Mouse (Mus musculus) midbrain, postnatal 0 days (tissue): Measurements from ENCODE around the gene Stat2. TPM values are rescaled to one million over a fixed set of nuclear protein-coding genes. Genes with fewer than 3 reads are reported as not detected.

Source experiments
- ATAC-seq: fragments of 200-750 bp; cut with Nextera tagmentation; 2 replicates; pipeline ENCODE4 v1.8.0; 2017; ENCODE audit warnings: moderate number of reproducible peaks, mild to moderate bottlenecking, moderate TSS enrichment, moderate library complexity; ENCODE audit not compliant: low FRiP score
- DNase-seq: peaks from one replicate; pipeline ENCODE4 v3.0.0-alpha.2; 2015; ENCODE audit warnings: low spot score
- H3K27ac ChIP-seq: fragments of 300-500 bp; sonication (generic); 2 replicates; pipeline ENCODE4 v1.5.1; 2014; ENCODE audit warnings: low read depth, mild to moderate bottlenecking, low read length, mixed read lengths
- H3K27me3 ChIP-seq: fragments of 300-500 bp; sonication (generic); 2 replicates; pipeline ENCODE4 v1.6.1; 2014; ENCODE audit warnings: low read length, control low read depth, mixed read lengths; ENCODE audit not compliant: insufficient read depth
- H3K36me3 ChIP-seq: fragments of 300-500 bp; sonication (generic); 2 replicates; pipeline ENCODE4 v1.6.1; 2014; ENCODE audit warnings: low read length, control low read depth, mixed read lengths; ENCODE audit not compliant: insufficient read depth
- H3K4me1 ChIP-seq: fragments of 300-500 bp; sonication (generic); 2 replicates; pipeline ENCODE4 v1.6.1; 2014; ENCODE audit warnings: mild to moderate bottlenecking, control low read depth, antibody characterized with exemption, low read length, mixed read lengths; ENCODE audit not compliant: insufficient read depth
- H3K4me2 ChIP-seq: fragments of 300-500 bp; sonication (generic); 2 replicates; pipeline ENCODE4 v1.6.1; 2014; ENCODE audit warnings: low read depth, mild to moderate bottlenecking, low read length, mixed read lengths; ENCODE audit not compliant: poor library complexity, severe bottlenecking
- H3K4me3 ChIP-seq: fragments of 300-500 bp; sonication (generic); 2 replicates; pipeline ENCODE4 v1.5.1; 2014; ENCODE audit warnings: low read depth, mild to moderate bottlenecking, low read length, moderate library complexity
- H3K9ac ChIP-seq: fragments of 300-500 bp; sonication (generic); replicated peaks from 2 replicates; pipeline ENCODE4 v1.6.1; 2014; ENCODE audit warnings: mild to moderate bottlenecking, low read length, moderate library complexity, mixed read lengths; ENCODE audit not compliant: poor library complexity, severe bottlenecking
- H3K9me3 ChIP-seq: fragments of 300-500 bp; sonication (generic); 2 replicates; pipeline ENCODE4 v1.6.1; 2016; ENCODE audit warnings: low read length, control low read depth
- CTCF ChIP-seq: IDR thresholded peaks from 2 replicates; pipeline ENCODE4 v1.5.1; 2016; ENCODE audit warnings: antibody characterized with exemption, mild to moderate bottlenecking
- WGBS: fragments of 180-500 bp; shearing (Covaris S2); extraction: QIAGEN DNeasy Blood & Tissue Kit; methylation state at CpG from one replicate; pipeline ENCODE4 v1.1.7; 2014; 5-methylcytosine and 5-hydroxymethylcytosine counted together
- polyA plus RNA-seq: library from polyadenylated mRNA; unstranded; fragments of >200 nt; fragmentation: Nextera tagmentation; extraction: Ambion mirVana; gene quantifications from 2 replicates; pipeline ENCODE4 v1.2.1, GENCODE M21; 2015
- total RNA-seq: library from RNA; depleted of rRNA; stranded (reverse); fragments of >200 nt; gene quantifications from 2 replicates; pipeline ENCODE4 v1.2.3, GENCODE M21; 2014

The Stat2 gene
- total and polyA plus RNA-seq, 2 experiments from 2014 or later: 9.8 to 12.9 TPM

GRCm38 (mm10) chr10:128310177-128310576 is 39.8 kb downstream of the Stat2 start:
- H3K4me1 ChIP-seq: no peaks in the 10 kb centered on the region
- H3K36me3 ChIP-seq: peaks cover 32% of the 10 kb centered on the region
- no peak overlapping the region for H3K4me3 ChIP-seq
- no peaks in the 10 kb centered on the region for H3K27me3 ChIP-seq
- 56% methylated on average over 11 of the region's 11 CpGs for WGBS
- H3K9me3 ChIP-seq: no peaks in the 10 kb centered on the region
- no peak overlapping the region; the same call in 1 of the 2 replicates for H3K27ac ChIP-seq
- DNase-seq (peak; percentile 50), ATAC-seq (no peak)
- no peak for TF ChIP-seq CTCF
- no peak overlapping the region for H3K4me2 ChIP-seq
- H3K9ac ChIP-seq: no peak overlapping the region; the same call in 1 of the 2 replicates

- Histone ChIP-seq H3K4me1 (no peaks in the 10 kb centered on the region), H3K4me3 (no peak overlapping the region), H3K27me3 (no peaks in the 10 kb centered on the region), H3K9me3 (no peaks in the 10 kb centered on the region), H3K36me3 (peaks cover 38% of the 10 kb centered on the region), H3K4me2 (no peak overlapping the region), H3K9ac (no peak overlapping the region), H3K27ac (no peak overlapping the region)
- no peak for DNase-seq
- 95% methylated on average over 4 of the region's 4 CpGs for WGBS
- ATAC-seq: no peak
- no peak for TF ChIP-seq CTCF
Measured at GRCm38 (mm10) chr10:128310902-128311301, 40.5 kb downstream of the Stat2 start.

GRCm38 (mm10) chr10:128315578-128315977 is 45.2 kb downstream of the Stat2 start:
- H3K4me2 ChIP-seq: no peak overlapping the region
- H3K27ac ChIP-seq: no peak overlapping the region
- no peak overlapping the region for H3K9ac ChIP-seq
- no peaks in the 10 kb centered on the region for H3K4me1 ChIP-seq
- ATAC-seq (no peak), DNase-seq (no peak)
- H3K9me3 ChIP-seq: no peaks in the 10 kb centered on the region
- H3K36me3 ChIP-seq: peaks cover 60% of the 10 kb centered on the region
- H3K27me3 ChIP-seq: no peaks in the 10 kb centered on the region
- TF ChIP-seq CTCF: no peak
- 94% methylated on average over 8 of the region's 8 CpGs for WGBS
- no peak overlapping the region for H3K4me3 ChIP-seq

GRCm38 (mm10) chr10:128321641-128322040 is 51.3 kb downstream of the Stat2 start:
- peaks cover 9% of the 10 kb centered on the region; the same call in 1 of the 2 replicates for H3K4me1 ChIP-seq
- TF ChIP-seq CTCF: no peak
- H3K9me3 ChIP-seq: no peaks in the 10 kb centered on the region
- DNase-seq (no peak), ATAC-seq (no peak)
- WGBS: 56% methylated on average over 12 of the region's 12 CpGs
- no peaks in the 10 kb centered on the region for H3K27me3 ChIP-seq
- H3K4me2 ChIP-seq: peak overlapping the region; percentile 88
- peak overlapping the region; percentile 98; the same call in 1 of the 2 replicates for H3K27ac ChIP-seq
- H3K9ac ChIP-seq: no peak overlapping the region; the same call in 1 of the 2 replicates
- peak overlapping the region; percentile 80 for H3K4me3 ChIP-seq
- peaks cover 36% of the 10 kb centered on the region for H3K36me3 ChIP-seq

GRCm38 (mm10) chr10:128322141-128323108 is 52.1 kb downstream of the Stat2 start, which contains the start of gene Cnpy2:
TSS of gene Cnpy2 (plus strand) at chr10:128322459.
- under 1% methylated on average over 40 of the region's 40 CpGs for WGBS
- Histone ChIP-seq H3K4me1 (peaks cover 9% of the 10 kb centered on the region; the same call in 1 of the 2 replicates), H3K27ac (peak within 1 kb of the TSS; percentile 98), H3K4me2 (peak within 1 kb of the TSS; percentile 88), H3K9me3 (no peaks in the 10 kb centered on the region), H3K4me3 (peak within 1 kb of the TSS; percentile 80), H3K27me3 (no peaks in the 10 kb centered on the region), H3K9ac (peak within 1 kb of the TSS; percentile 98), H3K36me3 (peaks cover 39% of the 10 kb centered on the region)
- TF ChIP-seq CTCF: no peak
- DNase-seq (peak; percentile 96), ATAC-seq (peak; percentile 94)

GRCm38 (mm10) chr10:128323516-128323915 is 53.2 kb downstream of the Stat2 start:
- no peaks in the 10 kb centered on the region for H3K9me3 ChIP-seq
- DNase-seq: no peak
- peak overlapping the region; percentile 98 for H3K9ac ChIP-seq
- H3K36me3 ChIP-seq: peaks cover 28% of the 10 kb centered on the region
- H3K27me3 ChIP-seq: no peaks in the 10 kb centered on the region
- no peak for TF ChIP-seq CTCF
- peak overlapping the region; percentile 88 for H3K4me2 ChIP-seq
- H3K4me3 ChIP-seq: peak overlapping the region; percentile 80
- peak overlapping the region; percentile 98 for H3K27ac ChIP-seq
- WGBS: 90% methylated on average over 8 of the region's 8 CpGs
- ATAC-seq: no peak
- peaks cover 9% of the 10 kb centered on the region; the same call in 1 of the 2 replicates for H3K4me1 ChIP-seq
